ENCODE assay signal across 24 mouse cellular contexts in genomic region chr15:61532040-61532439, GRCm38 (mm10).
DNase-seq lines count a peak whose midpoint lies in the region; ATAC-seq and TF ChIP-seq lines count a peak whose summit lies in the region.
"Had no signal": no experiment of that assay in that cellular context is flagged by ENCODE, and none has a peak within 500 bp of the region (broad histone marks: within the 10 kb centered on the region; RNA-seq: fewer than 3 reads in every experiment).

No protein-coding gene starts in this region.

- 66% methylated on average over 2 of the region's 2 CpGs for WGBS in lung, embryonic 14.5 days
- WGBS in lung, adult 2 months, result 63% methylated on average over 2 of the region's 2 CpGs
- 55% methylated on average over 2 of the region's 2 CpGs for WGBS in lung, postnatal 0 days
- 84% methylated on average over 2 of the region's 2 CpGs for WGBS in stomach, embryonic 16.5 days
- 87% methylated on average over 2 of the region's 2 CpGs for WGBS in embryonic facial prominence, embryonic 10.5 days

- H3K4me3 ChIP-seq in lung, embryonic 14.5 days (ENCODE audit: low read depth, low read length), result no peak overlapping the region
- H3K4me3 ChIP-seq in lung, adult 2 months (replicated peaks; ENCODE audit: extremely low read depth, low read depth, low read length), result no peak overlapping the region
- H3K4me3 ChIP-seq in lung, postnatal 0 days (ENCODE audit: low read depth, low read length), result no peak overlapping the region
- no peak overlapping the region for H3K4me3 ChIP-seq in stomach, embryonic 16.5 days (replicated peaks; ENCODE audit: low read length)
- no peak overlapping the region for H3K4me3 ChIP-seq in embryonic facial prominence, embryonic 10.5 days
- H3K4me3 ChIP-seq: embryonic facial prominence, embryonic 12.5 days; erythroblast, embryonic 14.5 days; heart, embryonic 13.5 days; layer of hippocampus, adult 2 months had no signal

- H3K9ac ChIP-seq in lung, embryonic 14.5 days, result no peak overlapping the region
- H3K9ac ChIP-seq in lung, postnatal 0 days (replicated peaks; ENCODE audit: low read depth), result no peak overlapping the region
- H3K9ac ChIP-seq in stomach, embryonic 16.5 days (ENCODE audit: low read length), result no peak overlapping the region
- H3K9ac ChIP-seq: embryonic facial prominence, embryonic 12.5 days; heart, embryonic 13.5 days; hindbrain, embryonic 14.5 days; liver, postnatal 0 days had no signal

- DNase-seq in lung, embryonic 14.5 days, result peak; percentile 14
- DNase-seq in lung, adult 2 months, result no peak
- peak; percentile 60 for DNase-seq in NIH3T3 (ENCODE audit: low read depth)
- peak; percentile 66 for DNase-seq in lung, postnatal 0 days (ENCODE audit: low spot score)
- no peak for DNase-seq in layer of hippocampus, adult 11-12 months (ENCODE audit: low spot score)
- no peak for DNase-seq in embryonic facial prominence, embryonic 10.5 days (ENCODE audit: low spot score)
- DNase-seq in urinary bladder, postnatal 4 days (ENCODE audit: low spot score in 2 of 2), result no peak
- DNase-seq: adrenal gland, adult 8-10 months; cerebellum, adult 18-20 months; cerebellum, postnatal 14 days; kidney, adult 2 months; kidney, postnatal 10 days; liver, postnatal 0 days; midbrain, embryonic 14.5 days had no signal

- H3K4me2 ChIP-seq in lung, embryonic 14.5 days, result no peak overlapping the region
- no peak overlapping the region for H3K4me2 ChIP-seq in lung, postnatal 0 days (replicated peaks; ENCODE audit: low read depth, low read length)
- no peak overlapping the region for H3K4me2 ChIP-seq in stomach, embryonic 16.5 days (ENCODE audit: low read depth, low read length)
- H3K4me2 ChIP-seq: embryonic facial prominence, embryonic 12.5 days; heart, embryonic 13.5 days; hindbrain, embryonic 14.5 days; liver, embryonic 11.5 days had no signal

- TF ChIP-seq CTCF in lung, embryonic 14.5 days (IDR thresholded peaks at IDR 0.05; ENCODE audit: low read depth), result no peak
- TF ChIP-seq CTCF in lung, adult 2 months (IDR thresholded peaks at IDR 0.05; ENCODE audit: insufficient read depth, low read length), result no peak
- TF ChIP-seq CTCF in lung, postnatal 0 days (IDR thresholded peaks at IDR 0.05), result no peak

- H3K4me1 ChIP-seq in lung, embryonic 14.5 days (ENCODE audit: insufficient read depth), result peaks cover 10% of the 10 kb centered on the region; the same call in 1 of the 2 replicates
- H3K4me1 ChIP-seq in lung, adult 2 months (ENCODE audit: control insufficient read depth, insufficient read depth, low read length), result no peaks in the 10 kb centered on the region; the same call in none of the 2 replicates
- H3K4me1 ChIP-seq in lung, postnatal 0 days (ENCODE audit: insufficient read depth, low read depth, low read length), result peaks cover 5% of the 10 kb centered on the region; the same call in 1 of the 2 replicates
- peaks cover 4% of the 10 kb centered on the region; the same call in 1 of the 2 replicates for H3K4me1 ChIP-seq in stomach, embryonic 16.5 days (ENCODE audit: control insufficient read depth, insufficient read depth, low read length)
- peaks cover 16% of the 10 kb centered on the region for H3K4me1 ChIP-seq in embryonic facial prominence, embryonic 10.5 days

- no peaks in the 10 kb centered on the region for H3K27me3 ChIP-seq in lung, embryonic 14.5 days (ENCODE audit: insufficient read depth, low read length)
- H3K27me3 ChIP-seq in lung, postnatal 0 days (replicated peaks; ENCODE audit: insufficient read depth, low read length), result no peaks in the 10 kb centered on the region
- H3K27me3 ChIP-seq in stomach, embryonic 16.5 days (ENCODE audit: control insufficient read depth, insufficient read depth, low read length), result no peaks in the 10 kb centered on the region
- no peaks in the 10 kb centered on the region for H3K27me3 ChIP-seq in embryonic facial prominence, embryonic 10.5 days (replicated peaks; ENCODE audit: low read depth, poor library complexity, severe bottlenecking)
- H3K27me3 ChIP-seq: embryonic facial prominence, embryonic 12.5 days; heart, embryonic 13.5 days had no signal

- TF ChIP-seq POLR2A in lung, adult 2 months (IDR thresholded peaks at IDR 0.05; ENCODE audit: borderline replicate concordance, extremely low read depth, low read depth, low read length), result no peak

- no peaks in the 10 kb centered on the region for H3K9me3 ChIP-seq in lung, embryonic 14.5 days (ENCODE audit: low read depth, low read length)
- H3K9me3 ChIP-seq in lung, postnatal 0 days (ENCODE audit: low read length), result no peaks in the 10 kb centered on the region
- H3K9me3 ChIP-seq in stomach, embryonic 16.5 days (replicated peaks; ENCODE audit: control insufficient read depth, low read length), result no peaks in the 10 kb centered on the region
- H3K9me3 ChIP-seq in embryonic facial prominence, embryonic 10.5 days, result no peaks in the 10 kb centered on the region
- H3K9me3 ChIP-seq: embryonic facial prominence, embryonic 12.5 days; heart, embryonic 13.5 days had no signal

- no peak overlapping the region; the same call in 1 of the 2 replicates for H3K27ac ChIP-seq in lung, embryonic 14.5 days (ENCODE audit: low read depth)
- peak overlapping the region; percentile 27; the same call in 1 of the 2 replicates for H3K27ac ChIP-seq in lung, postnatal 0 days (ENCODE audit: low read length)
- H3K27ac ChIP-seq in stomach, embryonic 16.5 days (ENCODE audit: low read length), result peak overlapping the region; percentile 10; the same call in 1 of the 2 replicates
- H3K27ac ChIP-seq in embryonic facial prominence, embryonic 10.5 days (replicated peaks), result no peak overlapping the region
- H3K27ac ChIP-seq: embryonic facial prominence, embryonic 12.5 days; hindbrain, embryonic 14.5 days; layer of hippocampus, adult 2 months had no signal

- no peak for ATAC-seq in lung, embryonic 14.5 days (ENCODE audit: insufficient read depth)
- ATAC-seq in lung, postnatal 0 days, result peak; percentile 80
- ATAC-seq in stomach, embryonic 16.5 days (ENCODE audit: insufficient read depth, low FRiP score), result no peak
- ATAC-seq: activated CD4-positive, CD25-positive, alpha-beta regulatory T cell, adult 4 months; forebrain, embryonic 14.5 days; inflammation-experienced regulatory T-cells, adult 6 months; liver, postnatal 0 days had no signal

- H3K36me3 ChIP-seq in lung, embryonic 14.5 days (ENCODE audit: insufficient read depth), result no peaks in the 10 kb centered on the region
- no peaks in the 10 kb centered on the region for H3K36me3 ChIP-seq in lung, postnatal 0 days (ENCODE audit: insufficient read depth, low read length)
- no peaks in the 10 kb centered on the region for H3K36me3 ChIP-seq in stomach, embryonic 16.5 days (ENCODE audit: control insufficient read depth, insufficient read depth, low read length)
- H3K36me3 ChIP-seq in embryonic facial prominence, embryonic 10.5 days (replicated peaks), result no peaks in the 10 kb centered on the region
- H3K36me3 ChIP-seq: embryonic facial prominence, embryonic 12.5 days; heart, embryonic 13.5 days had no signal

- TF ChIP-seq EP300 in lung, postnatal 0 days (IDR thresholded peaks at IDR 0.05), result peak; percentile 94

Comparison
In these comparisons a context has a peak if more than half of its experiments do, and no peak if none do; other contexts are left out.
1. DNase-seq: peak in lung, embryonic 14.5 days (single experiment), NIH3T3 (single experiment) and lung, postnatal 0 days (single experiment); none in lung, adult 2 months (single experiment), layer of hippocampus, adult 11-12 months (single experiment), embryonic facial prominence, embryonic 10.5 days (single experiment) and urinary bladder, postnatal 4 days (0 of 2).
2. H3K27ac ChIP-seq: peak in lung, postnatal 0 days (single experiment) and stomach, embryonic 16.5 days (single experiment); none in lung, embryonic 14.5 days (single experiment) and embryonic facial prominence, embryonic 10.5 days (single experiment).